Mouse (Mus musculus): ENCODE results near the gene Bicc1.

GRCm38 (mm10) chr10:71181931-71182330 is 22.4 kb upstream of the Bicc1 start:
- no peak for TF ChIP-seq CTCF (conservative IDR thresholded peaks at IDR 0.05; ENCODE audit: low read length)
- TF ChIP-seq POU5F1 (IDR thresholded peaks at IDR 0.05; ENCODE audit: borderline replicate concordance, low read length) = no peak

Measured in E14TG2a.4 (cell line).